Mouse (Mus musculus): Measurements from ENCODE around the gene Clpx. TPM values are rescaled to one million over a fixed set of nuclear protein-coding genes. Genes with fewer than 3 reads are reported as not detected.
A peak's percentile ranks its signal among the peaks of the same experiment; 100 is the strongest.
"Not testable (repeated sequence)": the region's sequence is repeated elsewhere in the genome, so short reads cannot be mapped to it uniquely, and the experiment has no call there.

The Clpx gene
- total RNA-seq, 2 experiments from 2014 or later: 90.7 to 99.9 TPM

DNA sequence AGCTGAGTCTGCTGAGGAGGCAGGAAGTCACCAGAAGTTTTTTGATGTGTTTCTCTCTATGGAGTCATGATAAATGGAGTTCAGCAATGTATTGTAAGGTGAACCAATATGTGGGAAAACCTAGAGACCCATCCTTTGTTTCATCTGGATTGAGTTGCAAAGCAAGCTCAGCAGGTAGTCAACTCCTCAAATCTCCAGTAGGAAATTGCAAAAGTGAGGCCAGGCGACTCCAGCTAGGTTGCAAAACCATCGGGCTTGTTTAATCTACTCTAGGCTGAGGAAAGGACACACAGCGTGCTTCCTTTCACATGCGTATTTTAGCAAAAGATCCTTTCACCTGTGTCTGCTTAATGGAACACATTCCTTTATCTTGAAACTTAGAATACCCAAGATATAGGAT lies 45.1 kb downstream of the Clpx start:
- intact Hi-C loops (cut with DNase I): no loop called here
- DNase-seq: no peak

DNA sequence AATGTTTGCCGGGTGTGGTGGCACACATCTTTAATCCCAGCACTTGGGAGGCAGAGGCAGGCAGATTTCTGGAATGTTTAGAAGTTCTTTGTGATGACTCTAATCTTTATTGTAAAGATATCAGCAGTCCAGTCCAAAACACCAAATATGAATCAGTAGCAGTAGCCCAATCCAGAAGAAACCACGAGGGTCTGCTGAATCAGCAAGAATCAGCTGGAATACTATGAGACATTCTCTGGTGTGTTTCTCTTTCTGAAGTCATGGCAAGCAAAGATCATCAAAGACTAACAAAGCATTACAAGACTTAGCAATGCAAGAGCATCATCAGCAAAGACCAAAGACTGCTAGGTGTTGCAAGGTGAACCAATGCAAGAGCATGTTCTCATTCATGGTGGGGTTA lies 46.4 kb downstream of the Clpx start:
- intact Hi-C loops (cut with DNase I): no loop called here
- no peak for DNase-seq

DNA sequence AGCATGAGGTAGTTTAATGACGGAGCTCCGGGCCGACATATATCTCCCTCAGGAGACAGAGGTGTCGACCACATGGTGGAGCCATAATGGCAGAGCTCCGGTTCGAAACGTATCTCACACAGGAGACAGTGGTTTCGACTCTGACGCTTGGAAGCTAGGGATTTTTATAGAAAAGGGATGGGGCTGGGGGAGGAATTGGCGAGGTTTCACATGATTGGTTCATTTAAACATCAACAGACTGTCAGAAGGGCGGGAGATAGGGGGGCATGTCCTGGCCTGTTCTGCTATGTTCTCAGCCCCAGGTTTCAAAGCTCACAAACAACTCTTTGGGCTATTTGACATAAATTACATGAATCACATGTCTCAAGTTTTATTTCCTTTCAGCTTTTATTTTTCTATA lies 51.4 kb downstream of the Clpx start:
- DNase-seq; intact Hi-C loops (cut with DNase I): not testable (repeated sequence)

DNA sequence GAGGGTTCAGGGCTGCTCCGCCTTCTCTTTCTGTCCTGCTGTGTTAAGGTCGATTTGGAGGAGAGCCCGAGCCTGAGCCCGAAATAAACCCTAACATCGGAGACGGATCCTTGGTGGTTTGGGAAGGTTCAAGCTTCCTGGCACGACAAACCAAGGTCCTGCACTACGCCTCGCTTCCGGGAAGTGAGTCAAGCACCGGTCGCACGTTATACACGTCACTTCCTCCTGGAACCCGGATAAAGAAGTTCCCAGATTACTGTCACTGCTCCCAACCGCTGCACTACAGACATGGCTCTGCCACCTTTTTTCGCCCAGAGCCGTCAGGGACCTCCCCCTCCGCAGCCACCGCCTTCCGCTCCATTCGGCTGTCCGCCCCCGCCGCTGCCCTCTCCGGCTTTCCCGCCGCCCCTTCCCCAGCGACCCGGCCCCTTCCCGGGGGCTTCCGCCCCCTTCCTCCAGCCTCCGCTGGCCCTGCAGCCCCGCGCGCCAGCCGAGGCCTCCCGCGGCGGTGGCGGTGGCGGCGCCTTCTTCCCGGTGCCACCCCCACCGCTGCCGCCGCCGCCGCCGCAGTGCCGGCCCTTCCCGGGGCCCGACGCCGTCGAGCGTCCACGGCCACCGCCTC lies 51.9 kb downstream of the Clpx start, which contains the start of gene Pdcd7:
Gene Pdcd7, plus strand, starts transcription at position 251 of the 622 bp plus-strand sequence.
- DNase-seq: peak; percentile 89 to 96
- intact Hi-C loops (cut with DNase I): no loop called here

DNA sequence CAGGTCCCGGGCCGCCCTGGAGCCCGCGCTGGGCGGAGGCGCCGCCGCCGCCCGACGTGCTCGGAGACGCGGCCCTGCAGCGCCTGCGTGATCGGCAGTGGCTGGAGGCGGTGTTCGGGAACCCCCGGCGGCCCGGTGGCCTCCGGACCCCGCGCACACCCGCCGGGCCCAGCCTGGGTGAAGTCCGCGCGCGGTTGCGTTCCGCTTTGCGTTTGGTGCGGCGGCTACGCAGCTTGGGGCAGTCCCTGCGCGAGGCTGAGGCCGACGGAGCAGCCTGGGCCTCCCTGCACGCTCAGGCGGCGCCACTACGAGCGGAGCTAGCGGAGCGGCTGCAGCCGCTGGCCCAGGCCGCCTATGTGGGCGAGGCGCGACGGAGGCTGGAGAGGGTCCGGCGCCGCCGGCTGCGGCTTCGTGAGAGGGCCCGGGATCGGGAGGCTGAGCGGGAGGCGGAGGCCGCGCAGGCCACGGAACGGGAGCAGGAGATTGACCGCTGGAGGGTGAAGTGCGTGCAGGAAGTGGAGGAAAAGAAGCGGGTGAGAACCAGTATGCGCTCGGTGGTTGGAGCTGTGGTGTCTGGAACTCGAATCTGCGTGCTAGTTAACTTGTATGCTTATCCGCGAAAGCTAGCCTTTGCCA lies 52.5 kb downstream of the Clpx start:
- intact Hi-C loops (cut with DNase I): no loop called here
- DNase-seq: peak; percentile 49 to 52

DNA sequence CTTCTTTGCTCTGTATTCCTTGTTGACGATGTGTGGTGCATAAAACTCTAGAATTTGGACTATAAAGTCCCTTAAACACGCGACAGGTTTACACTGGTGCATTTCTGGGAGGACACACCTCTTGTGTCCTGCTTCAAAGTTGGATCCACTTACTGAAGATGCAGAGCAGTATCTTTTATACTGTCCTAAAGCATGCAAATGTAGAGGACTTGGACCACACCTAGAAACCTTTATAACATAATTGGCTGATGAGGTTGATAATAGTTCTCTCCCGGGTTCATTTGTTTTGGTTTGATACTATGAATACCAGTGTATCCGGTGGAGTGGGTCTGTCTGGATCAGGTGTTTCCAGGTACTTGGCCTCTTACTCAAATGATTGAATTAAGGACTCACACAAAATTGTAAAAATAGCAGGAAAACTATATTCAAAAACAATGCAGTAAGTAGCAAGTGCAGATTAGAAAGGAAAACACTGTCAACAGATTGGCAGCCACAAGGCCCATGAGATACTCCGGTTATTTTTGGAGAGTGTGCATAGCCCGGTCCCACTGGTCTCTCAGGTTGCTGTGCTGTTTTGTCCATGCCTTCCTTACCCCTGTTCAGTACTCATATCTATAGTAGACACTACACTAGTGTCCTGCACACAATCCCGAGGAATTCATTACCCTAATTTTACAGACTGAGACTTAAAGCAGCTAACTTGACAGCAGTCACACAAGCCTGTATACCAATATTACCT lies 53.2 kb downstream of the Clpx start:
- DNase-seq: no peak
- intact Hi-C loops (cut with DNase I): no loop called here

DNA sequence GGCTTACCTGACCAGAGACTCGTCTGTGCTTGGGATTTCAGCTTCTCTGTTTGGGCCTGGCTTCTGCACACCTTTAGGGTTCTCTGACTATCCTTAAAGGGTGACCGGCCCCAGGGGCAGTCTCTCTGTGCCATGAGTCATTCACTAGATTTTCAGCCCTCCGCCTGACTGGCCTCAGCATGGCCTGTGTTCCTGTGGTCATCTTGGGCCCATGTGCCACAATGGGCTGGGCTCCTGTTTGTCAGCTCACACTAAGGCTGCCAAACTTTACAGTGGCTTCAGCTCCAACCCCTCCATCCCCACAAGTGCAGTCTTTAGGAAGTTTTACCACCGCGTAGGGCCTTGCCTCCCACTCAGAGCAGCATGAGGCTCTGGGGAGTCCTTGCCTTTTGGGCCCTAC lies 59.2 kb downstream of the Clpx start:
- no peak for DNase-seq
- intact Hi-C loops (cut with DNase I): no loop called here

DNA sequence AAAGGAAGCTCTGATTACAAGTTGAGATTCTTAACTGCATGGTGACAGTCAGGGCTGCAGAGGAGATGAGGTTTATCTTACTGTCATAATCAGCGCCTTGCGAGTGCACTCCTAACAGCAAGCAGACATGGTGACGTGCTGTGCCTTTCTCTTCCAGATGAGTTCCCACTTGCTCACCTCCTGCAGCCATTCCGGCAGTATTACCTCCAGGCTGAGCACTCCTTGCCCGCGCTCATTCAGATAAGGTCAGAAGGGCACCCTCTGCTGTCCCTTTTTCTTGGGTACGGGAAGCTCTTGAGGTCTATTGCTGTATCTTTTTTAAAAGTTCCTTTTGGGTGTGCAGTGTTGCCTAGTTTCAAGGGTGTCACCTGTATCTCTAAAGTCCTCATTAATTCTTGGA lies 62.5 kb downstream of the Clpx start:
- no peak for DNase-seq
- intact Hi-C loops (cut with DNase I): no loop called here

DNA sequence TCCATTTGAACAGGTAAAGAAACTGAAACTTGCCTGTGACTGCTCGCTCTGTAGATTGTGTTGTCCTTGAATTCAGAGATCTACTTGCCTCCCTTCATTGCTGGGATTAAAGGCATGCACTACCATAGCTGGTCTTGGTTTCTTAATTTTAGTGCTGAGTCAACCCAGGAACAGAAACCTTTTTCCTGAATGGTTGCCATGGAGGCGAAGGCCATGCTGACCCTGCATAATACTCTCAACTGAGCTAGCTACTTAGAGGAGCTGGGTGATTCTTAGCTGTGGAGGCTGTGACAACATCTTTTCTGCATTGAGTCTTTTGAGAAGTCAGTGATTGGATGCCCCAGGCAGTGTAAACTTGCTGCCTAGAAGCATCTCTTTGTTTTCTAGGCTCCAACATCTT lies 62.9 kb downstream of the Clpx start:
- intact Hi-C loops (cut with DNase I): no loop called here
- no peak for DNase-seq

DNA sequence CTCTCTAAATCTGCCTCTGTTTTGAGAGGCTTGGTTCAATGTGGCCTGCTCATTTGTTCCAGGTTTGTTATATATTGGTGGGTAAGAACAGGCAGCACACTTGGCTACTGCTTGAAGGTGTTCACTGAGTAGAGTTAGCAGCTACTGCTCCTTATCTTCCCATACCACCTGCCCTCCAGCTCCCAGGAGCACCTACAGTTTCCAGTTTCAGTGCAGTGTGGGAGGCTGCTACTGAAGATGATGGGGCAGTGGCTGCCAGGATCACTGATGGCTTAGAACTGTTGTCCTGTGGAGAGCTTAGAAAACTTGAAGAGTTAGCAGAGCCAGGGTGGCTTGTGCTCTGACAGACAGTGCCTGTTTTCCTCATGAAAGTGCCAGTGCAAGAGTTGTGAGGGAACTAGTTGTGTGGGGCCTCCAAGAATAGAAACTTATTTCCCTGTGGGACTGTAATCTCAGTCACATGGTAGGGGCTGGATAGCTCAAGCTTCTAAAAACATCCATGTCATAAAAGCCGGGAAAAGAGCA lies 65.0 kb downstream of the Clpx start:
- DNase-seq: no peak
- intact Hi-C loops (cut with DNase I): no loop called here

DNA sequence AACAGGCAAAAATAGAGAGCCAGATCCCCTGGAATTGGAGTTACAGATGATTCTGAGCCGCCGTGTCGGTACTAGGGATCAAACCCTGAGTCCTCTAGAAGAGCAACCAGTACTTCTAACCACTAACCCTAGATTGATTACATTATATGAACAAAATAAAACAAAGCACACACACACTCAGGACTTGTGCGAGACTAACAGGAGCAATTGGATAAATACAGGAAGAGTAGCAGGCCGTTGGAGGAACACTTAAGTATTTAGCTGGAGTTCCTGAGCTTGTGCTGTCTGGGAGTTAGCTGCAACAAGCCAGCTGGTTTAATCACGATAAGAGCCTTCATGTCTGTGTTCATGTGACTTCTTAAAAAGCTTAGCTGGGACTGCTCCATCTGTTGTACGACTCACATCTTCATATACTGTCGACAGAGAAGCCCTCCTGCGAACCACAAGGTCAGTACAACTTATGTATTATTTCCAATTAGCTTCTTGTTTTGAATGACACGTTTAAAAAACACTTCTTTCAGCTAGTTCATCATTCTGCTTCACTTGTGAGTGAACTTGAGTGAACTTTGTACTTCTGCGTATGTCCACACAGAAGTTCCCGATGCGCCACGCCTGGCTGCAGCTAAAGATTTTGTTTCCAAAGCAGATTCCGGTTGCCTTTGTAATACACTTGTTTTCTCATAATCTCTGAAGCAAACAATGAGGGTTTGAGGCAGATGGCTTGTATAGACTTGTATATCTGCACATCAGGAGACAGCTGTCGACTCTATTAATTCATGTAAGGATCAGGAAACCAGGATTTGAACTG lies 66.8 kb downstream of the Clpx start, which contains the start of gene Ubap1l:
Gene Ubap1l, plus strand, starts transcription at position 401 of the 808 bp plus-strand sequence.
- intact Hi-C loops (cut with DNase I): no loop called here

DNA sequence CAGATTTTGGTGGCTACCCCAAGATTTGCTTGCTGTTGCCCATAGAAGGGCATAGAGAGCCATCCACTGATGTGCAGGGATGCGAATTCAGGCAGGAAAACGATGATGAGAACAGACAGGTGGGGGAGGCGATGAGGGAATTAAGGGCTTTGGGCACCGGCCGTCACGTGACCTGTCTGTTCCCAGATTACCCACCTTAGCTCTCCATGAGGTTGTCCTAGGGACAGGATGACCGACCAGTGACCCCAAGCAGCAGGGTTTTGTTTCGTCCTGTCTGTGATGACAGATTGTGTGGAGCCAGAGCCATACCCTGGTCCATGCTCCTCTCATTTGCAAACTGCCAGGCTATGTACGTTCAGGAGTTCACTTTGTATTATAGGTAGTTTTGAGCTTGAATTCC lies 69.6 kb downstream of the Clpx start:
- no peak for DNase-seq
- intact Hi-C loops (cut with DNase I): no loop called here

More for the DNA sequence above, 66.8 kb downstream of the Clpx start, which contains the start of gene Ubap1l:
- DNase-seq: no peak

DNA sequence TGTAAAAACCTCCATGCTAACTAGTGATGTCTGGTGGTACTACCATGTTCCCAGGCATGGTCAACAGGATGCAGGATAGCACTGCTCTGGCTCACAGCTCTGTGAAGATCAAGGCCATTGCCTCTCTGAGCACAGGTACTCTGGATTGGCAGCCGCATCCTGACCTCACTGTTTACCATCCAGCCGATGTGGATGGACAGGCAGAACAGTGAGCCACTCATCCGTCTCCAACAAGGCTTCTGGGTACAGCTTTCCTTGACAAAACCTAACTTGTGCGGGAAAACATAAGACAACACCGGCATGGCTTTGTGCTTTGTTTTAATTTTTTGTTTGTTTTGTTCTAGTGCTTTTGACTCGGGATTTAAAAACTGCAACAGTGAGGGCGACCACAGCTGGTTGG lies 71.7 kb downstream of the Clpx start:
- DNase-seq: no peak
- intact Hi-C loops (cut with DNase I): no loop called here

DNA sequence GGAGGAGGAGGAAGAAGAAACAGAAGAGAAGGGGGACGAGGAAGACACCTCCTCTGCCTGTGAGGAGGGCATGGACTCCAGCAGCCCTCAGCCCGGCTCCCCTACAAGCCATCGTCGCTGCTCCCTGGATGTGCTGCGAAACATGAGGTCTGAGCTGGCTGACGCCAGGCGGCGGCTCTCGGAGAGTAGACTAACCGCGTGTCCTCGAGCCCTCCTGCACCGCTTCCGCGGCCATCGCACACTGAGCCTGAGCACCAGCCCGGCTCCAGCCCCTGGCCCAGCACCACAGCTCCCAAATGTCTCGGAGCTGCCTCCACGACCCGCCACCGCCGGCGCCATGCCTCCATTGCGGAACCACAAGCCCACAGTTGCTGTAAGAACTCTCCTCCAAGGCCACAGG lies 77.7 kb downstream of the Clpx start:
- intact Hi-C loops (cut with DNase I): loop anchor here (2.0 kb wide), 1 partner anchor 61 kb away; no protein-coding TSS in a partner anchor
- no peak for DNase-seq

DNA sequence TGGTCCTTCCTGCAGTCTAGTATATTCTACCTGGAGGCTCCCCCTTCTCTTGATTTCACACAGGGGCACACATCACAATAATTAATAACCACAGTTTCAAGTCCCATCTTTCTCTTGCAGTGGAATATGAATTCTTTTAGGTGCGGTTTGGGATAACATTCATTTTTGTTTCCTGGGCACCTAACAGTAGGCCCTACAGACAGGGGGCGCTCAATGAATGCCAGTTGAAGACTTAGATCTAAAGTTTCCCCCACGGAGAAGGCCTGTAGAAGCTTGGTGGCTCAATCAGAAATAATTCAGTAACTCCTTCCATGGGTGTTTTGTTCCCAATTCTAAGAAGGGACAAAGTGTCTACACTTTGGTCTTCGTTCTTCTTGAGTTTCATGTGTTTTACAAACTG lies 78.4 kb downstream of the Clpx start:
- intact Hi-C loops (cut with DNase I): loop anchor here (2.0 kb wide), 1 partner anchor 60 kb away; no protein-coding TSS in a partner anchor
- peak in 1 of 2 experiments; percentile 71 for DNase-seq

DNA sequence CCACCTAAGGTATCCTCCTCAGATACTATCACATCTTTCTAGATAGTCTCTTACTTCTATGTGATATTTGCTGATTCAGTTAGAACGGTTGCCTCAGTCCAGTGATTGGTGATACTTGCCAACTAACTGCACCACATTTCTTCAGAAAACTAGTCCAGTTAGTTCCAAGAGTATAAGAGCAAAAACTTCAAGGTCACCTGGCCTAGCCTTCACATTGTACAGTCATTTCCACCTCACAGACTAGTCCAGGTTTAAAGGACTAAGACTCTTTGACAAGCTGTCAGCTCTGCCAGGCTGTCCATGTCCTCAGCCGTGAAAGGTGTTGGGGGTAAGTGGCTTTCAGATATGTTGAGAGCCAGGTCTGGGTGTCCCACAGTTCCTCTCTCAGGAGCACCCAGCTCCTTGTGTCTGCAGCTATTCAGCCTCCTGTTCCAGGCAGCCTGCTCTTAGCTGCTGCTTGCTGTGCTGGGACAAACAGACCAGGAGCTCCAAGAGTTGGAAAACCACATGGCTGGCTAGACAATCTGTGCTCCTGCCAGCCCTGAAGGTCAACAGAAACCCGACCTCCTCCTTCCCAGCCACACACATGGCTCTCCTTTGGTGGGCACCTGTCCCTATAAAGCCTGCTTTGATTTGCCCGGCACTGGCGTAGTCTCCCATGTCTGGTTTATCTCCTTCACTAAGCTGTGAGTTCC lies 80.6 kb downstream of the Clpx start:
- intact Hi-C loops (cut with DNase I): no loop called here
- DNase-seq: peak in 1 of 2 experiments; percentile 35

DNA sequence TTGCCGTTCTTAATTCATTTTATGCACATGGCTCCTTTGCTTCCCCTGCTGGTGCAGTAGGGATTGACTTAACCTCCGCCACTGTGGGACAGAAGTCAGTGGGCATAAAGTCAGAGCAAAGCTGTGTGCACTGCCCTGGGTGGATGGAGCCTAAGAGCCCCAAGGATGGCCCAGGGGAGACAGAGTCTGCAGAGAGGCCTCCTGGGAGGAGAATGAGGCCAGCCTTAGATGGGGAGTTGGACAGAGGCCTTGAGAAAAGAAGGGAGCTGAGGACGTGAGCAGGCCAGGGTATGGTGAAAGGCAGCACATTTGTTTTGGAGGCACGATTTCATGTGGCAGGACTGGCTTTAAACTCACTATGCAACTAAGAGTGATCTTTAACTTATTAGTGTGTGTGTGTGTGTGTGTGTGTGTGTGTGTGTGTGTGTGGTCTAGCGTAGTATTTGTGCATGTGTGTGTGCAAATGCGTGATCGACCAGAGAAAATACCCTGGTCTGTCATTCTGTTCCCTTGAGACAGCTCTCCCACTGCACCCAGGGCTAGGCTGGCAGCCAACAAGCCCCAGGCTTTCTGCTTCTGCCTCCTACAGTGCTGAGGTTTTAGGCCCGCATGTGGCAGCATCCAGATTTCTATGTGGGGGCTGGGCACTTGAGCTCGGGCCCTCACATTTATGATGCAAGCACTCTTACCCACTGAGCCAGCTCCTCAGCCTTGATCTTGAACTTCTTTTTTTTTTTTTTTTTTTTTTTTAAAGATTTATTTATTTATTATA lies 81.3 kb downstream of the Clpx start:
- intact Hi-C loops (cut with DNase I): no loop called here
- DNase-seq: no peak

Data from heart, postnatal 14 days (tissue).